Mouse (Mus musculus) spleen, adult 2 months (tissue): ENCODE results near the gene Apbb2. TPM values are rescaled to one million over a fixed set of nuclear protein-coding genes. Genes with fewer than 3 reads are reported as not detected.

ENCODE experiments used
- DNase-seq, 2 experiments: peaks; one replicate each; pipeline versions ENCODE4 v3.0.0 to v3.0.0-alpha.2; 2012 to 2021; ENCODE audit warnings: low spot score in 2 of 2, low read depth in 1 of 2
- H3K27ac ChIP-seq: fragments of 200-500 bp; 2 replicates; pipeline ENCODE4 v1.5.1; 2012; ENCODE audit warnings: low read length, inconsistent platforms; ENCODE audit not compliant: insufficient read depth
- H3K27me3 ChIP-seq: fragments of 200-500 bp; 2 replicates; pipeline ENCODE4 v1.6.1; 2012; ENCODE audit warnings: mild to moderate bottlenecking, moderate library complexity, low read length, inconsistent platforms; ENCODE audit not compliant: control insufficient read depth, insufficient read depth
- H3K36me3 ChIP-seq: fragments of 200-500 bp; 2 replicates; pipeline ENCODE4 v1.6.1; 2012; ENCODE audit warnings: mild to moderate bottlenecking, low read length, inconsistent platforms; ENCODE audit not compliant: control insufficient read depth, insufficient read depth
- H3K4me1 ChIP-seq: fragments of 200-500 bp; 2 replicates; pipeline ENCODE4 v1.6.1; 2011; ENCODE audit warnings: inconsistent platforms; ENCODE audit not compliant: control insufficient read depth, insufficient read depth, insufficient read length
- H3K4me3 ChIP-seq: fragments of 200-500 bp; 2 replicates; pipeline ENCODE4 v1.5.1; 2011; ENCODE audit warnings: mild to moderate bottlenecking, inconsistent platforms; ENCODE audit not compliant: insufficient read depth, insufficient read length; ENCODE audit errors: extremely low read depth
- CTCF ChIP-seq: fragments of 200-500 bp; IDR thresholded peaks from 2 replicates; pipeline ENCODE4 v1.5.1; 2011; ENCODE audit warnings: mild to moderate bottlenecking, inconsistent platforms; ENCODE audit not compliant: insufficient read depth, insufficient read length, insufficient replicate concordance; ENCODE audit errors: extremely low read depth
- POLR2A ChIP-seq: fragments of 200-500 bp; IDR thresholded peaks from 2 replicates; pipeline ENCODE4 v1.6.1; 2011; ENCODE audit warnings: low read depth, low read length, inconsistent platforms
- WGBS: fragments of 180-500 bp; shearing (Covaris S2); methylation state at CpG from one replicate; pipeline ENCODE4 v1.1.7; 2018; 5-methylcytosine and 5-hydroxymethylcytosine counted together
- polyA plus RNA-seq: library from polyadenylated mRNA; depleted of rRNA; stranded (reverse); fragments of >200 nt; gene quantifications from 2 replicates; pipeline ENCODE4 v1.2.3, GENCODE M21; 2012

Apbb2 gene
- polyA plus RNA-seq, 1 experiment = 2.6 TPM

DNA sequence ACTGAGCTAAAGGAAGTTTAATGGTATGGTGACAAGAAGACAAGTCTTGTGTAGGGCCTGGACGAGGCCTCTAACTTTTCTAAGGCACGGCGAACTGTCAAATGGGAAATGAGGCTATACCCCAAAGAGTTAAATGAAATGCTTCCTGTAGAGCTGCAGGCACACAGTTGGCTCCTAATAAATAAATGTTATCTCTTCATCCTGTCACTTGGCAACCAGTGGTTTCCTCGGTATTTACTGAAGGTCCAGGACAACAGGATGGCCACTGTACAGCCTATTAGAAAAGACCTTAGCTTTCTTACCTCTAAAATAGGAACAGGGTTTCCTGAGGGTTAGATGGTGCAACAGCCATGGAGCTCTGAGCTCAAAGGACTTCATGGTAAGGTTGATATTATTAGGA is 6.7 kb downstream of the Apbb2 start:
- H3K4me1 ChIP-seq = no peaks in the 10 kb centered on the region
- WGBS = 68% methylated on average over 4 of the region's 4 CpGs
- no peak overlapping the region for H3K27ac ChIP-seq
- no peak for DNase-seq
- H3K4me3 ChIP-seq = no peak overlapping the region
- no peaks in the 10 kb centered on the region for H3K36me3 ChIP-seq
- no peaks in the 10 kb centered on the region for H3K27me3 ChIP-seq
- TF ChIP-seq POLR2A (no peak), CTCF (no peak)

DNA sequence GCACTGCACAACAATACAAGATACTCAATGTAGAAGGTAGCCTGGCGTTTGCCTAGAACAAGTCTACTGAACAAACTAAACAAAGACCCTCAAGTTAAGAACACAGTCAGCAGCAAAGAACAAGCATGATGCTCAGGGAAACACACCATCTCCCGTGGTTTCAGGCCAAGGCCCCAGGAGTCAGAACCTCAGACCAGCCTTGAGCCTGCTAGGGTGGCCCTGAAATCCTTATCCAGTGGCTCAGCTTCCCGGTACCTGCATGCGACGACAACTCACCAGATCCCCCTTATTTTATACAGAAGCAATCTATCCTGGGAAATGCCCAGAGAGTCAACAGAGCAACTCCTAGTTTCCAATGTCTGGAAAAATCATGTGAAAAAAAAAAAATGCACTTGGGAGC is 7.2 kb downstream of the Apbb2 start:
- no peaks in the 10 kb centered on the region for H3K4me1 ChIP-seq
- TF ChIP-seq POLR2A = no peak
- no peak for TF ChIP-seq CTCF
- H3K27ac ChIP-seq = no peak overlapping the region
- H3K36me3 ChIP-seq = no peaks in the 10 kb centered on the region
- no peaks in the 10 kb centered on the region for H3K27me3 ChIP-seq
- DNase-seq = no peak
- 80% methylated on average over 5 of the region's 5 CpGs for WGBS
- H3K4me3 ChIP-seq = no peak overlapping the region

DNA sequence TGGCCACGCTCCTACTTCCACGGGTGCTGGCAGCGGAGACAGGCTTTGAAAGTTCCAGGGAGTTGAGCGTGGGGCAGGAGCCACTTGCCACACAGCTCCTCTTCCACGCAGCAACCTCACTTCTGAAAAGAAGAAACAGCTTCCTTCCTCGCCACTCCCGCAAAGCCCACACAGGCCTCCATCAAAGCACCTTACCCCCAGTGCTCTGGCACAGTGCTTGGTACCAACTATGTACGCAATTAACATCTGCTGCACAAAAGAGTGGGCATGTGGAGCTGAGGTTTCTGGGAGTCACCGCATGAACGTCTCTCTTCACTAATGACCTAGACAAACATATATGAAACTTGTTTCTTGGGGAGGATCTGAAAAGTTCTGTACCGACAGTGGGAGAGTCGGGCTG is 8.3 kb downstream of the Apbb2 start:
- TF ChIP-seq CTCF (no peak), POLR2A (no peak)
- Histone ChIP-seq H3K4me3 (no peak overlapping the region), H3K36me3 (no peaks in the 10 kb centered on the region), H3K27ac (no peak overlapping the region), H3K27me3 (no peaks in the 10 kb centered on the region), H3K4me1 (no peaks in the 10 kb centered on the region)
- 87% methylated on average over 12 of the region's 12 CpGs for whole genome bisulfite sequencing
- no peak for DNase-seq

DNA sequence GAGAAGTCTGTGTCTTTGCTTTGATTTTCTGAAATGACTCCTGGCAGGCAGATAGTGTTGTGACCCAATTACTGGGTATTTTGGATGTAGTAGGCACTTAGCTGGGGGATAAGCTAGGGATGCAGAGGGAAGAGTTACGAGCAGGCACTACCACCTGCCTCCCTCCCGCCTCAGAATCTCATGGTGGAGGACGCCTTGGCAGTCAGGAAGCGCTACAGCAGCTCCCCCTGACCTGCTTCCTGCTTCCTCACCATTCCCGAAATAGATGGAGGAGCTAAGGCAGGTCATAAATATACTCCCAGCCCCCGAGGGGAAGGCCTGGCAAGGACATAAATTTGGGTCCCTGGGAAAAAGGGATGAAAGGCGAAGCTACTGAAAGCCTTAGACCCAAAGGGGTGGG is 9.3 kb downstream of the Apbb2 start:
- no peak for DNase-seq
- no peaks in the 10 kb centered on the region for H3K4me1 ChIP-seq
- no peaks in the 10 kb centered on the region for H3K36me3 ChIP-seq
- H3K27me3 ChIP-seq = no peaks in the 10 kb centered on the region
- H3K27ac ChIP-seq = no peak overlapping the region
- WGBS = 71% methylated on average over 7 of the region's 7 CpGs
- no peak overlapping the region for H3K4me3 ChIP-seq
- TF ChIP-seq POLR2A (no peak), CTCF (no peak)

GRCm38 (mm10) chr5:66607801-66608200 is 10.8 kb downstream of the Apbb2 start:
- Histone ChIP-seq H3K4me1 (no peaks in the 10 kb centered on the region), H3K27ac (no peak overlapping the region), H3K4me3 (no peak overlapping the region), H3K36me3 (no peaks in the 10 kb centered on the region), H3K27me3 (no peaks in the 10 kb centered on the region)
- no peak for DNase-seq
- TF ChIP-seq CTCF (no peak), POLR2A (no peak)
- WGBS = 94% methylated on average over 10 of the region's 10 CpGs

DNA sequence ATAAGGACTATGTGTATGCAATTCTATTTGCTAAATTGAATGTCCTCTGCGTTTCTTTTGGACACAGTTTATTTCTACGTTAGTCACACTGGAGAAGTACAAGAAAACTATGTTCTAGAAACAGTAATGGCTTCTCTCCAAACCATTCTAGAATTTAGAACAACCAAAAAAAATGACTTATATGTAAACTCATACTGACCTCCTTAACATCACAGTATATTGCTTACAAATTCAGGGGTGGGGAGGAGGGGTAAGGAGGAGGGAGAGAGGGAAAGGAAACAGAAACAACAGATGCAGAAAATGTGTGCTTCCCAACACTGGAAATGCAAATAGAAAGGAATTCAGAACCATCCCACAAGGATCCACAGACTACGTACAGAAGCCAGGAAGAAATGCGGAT is 11.4 kb downstream of the Apbb2 start:
- no peak overlapping the region for H3K27ac ChIP-seq
- 84% methylated on average over 4 of the region's 4 CpGs for WGBS
- DNase-seq = no peak
- H3K36me3 ChIP-seq = no peaks in the 10 kb centered on the region
- TF ChIP-seq CTCF (no peak), POLR2A (no peak)
- no peaks in the 10 kb centered on the region for H3K4me1 ChIP-seq
- H3K4me3 ChIP-seq = no peak overlapping the region
- H3K27me3 ChIP-seq = no peaks in the 10 kb centered on the region

DNA sequence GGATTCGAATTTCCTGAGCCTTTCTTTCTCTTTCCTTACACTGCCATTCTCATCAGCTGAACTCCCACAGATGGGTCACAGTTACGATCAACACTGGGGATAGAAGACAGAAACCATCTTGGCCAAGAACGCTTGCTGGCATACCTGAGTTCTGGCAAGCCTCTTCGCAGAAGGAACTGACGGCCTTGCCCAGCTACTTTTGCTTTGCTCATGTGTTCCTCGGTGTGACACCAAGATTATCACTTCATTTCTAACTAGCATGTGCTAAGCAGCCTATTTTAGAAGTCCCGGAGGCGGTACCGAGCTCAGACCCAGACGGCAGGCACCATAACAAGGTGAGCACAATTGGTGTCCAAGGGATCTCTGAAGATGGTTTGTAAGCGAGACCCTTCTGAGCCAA is 12.9 kb downstream of the Apbb2 start:
- TF ChIP-seq POLR2A = no peak
- TF ChIP-seq CTCF = no peak
- no peaks in the 10 kb centered on the region for H3K4me1 ChIP-seq
- DNase-seq = no peak
- no peak overlapping the region for H3K4me3 ChIP-seq
- H3K27me3 ChIP-seq = no peaks in the 10 kb centered on the region
- H3K27ac ChIP-seq = no peak overlapping the region
- WGBS = 90% methylated on average over 11 of the region's 11 CpGs
- H3K36me3 ChIP-seq = no peaks in the 10 kb centered on the region
